Mouse (Mus musculus): ENCODE data around the gene Vkorc1l1. TPM values are rescaled to one million over a fixed set of nuclear protein-coding genes. Genes with fewer than 3 reads are reported as not detected.

Vkorc1l1 gene
- total and polyA plus RNA-seq, 2 experiments from 2014 or later, result 22.3 to 73.3 TPM

DNA sequence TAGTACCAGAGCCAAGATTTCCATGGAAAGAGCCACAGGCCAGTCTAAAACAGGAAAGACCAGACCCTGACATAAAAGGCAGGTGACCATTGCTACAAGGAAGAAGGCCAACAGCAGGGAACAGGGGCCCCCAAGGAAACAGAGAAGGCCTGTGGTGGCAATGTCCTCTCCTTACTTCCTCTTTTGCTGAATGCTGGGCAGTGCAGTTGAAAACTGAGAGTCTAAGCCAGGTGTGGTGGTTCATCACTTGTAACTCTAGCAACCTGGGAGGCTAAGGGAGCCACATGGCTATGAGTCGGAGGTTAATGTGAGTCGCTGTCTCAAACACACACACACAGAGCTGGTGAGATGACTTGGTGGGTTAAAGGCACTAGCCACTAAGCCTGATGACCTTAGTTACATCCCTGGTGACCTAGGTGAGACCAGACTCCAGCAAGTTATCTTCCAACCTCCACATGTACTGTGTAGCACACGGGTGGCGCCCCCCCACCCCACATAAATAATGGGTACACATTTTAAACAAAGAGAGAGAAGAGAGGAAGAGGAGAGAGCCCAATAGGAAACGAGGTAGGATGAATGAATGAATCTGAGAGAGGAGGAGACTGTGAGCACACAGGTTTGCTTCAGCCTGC lies 59.7 kb downstream of the Vkorc1l1 start:
- Histone ChIP-seq H3K27ac (no peak overlapping the region), H3K4me3 (ENCODE audit: low read length) (peak overlapping the region; percentile 62), H3K9ac (replicated peaks; ENCODE audit: low read length) (no peak overlapping the region), H3K27me3 (ENCODE audit: insufficient read depth, low read length) (no peaks in the 10 kb centered on the region), H3K36me3 (ENCODE audit: insufficient read depth, low read length) (no peaks in the 10 kb centered on the region), H3K4me1 (ENCODE audit: insufficient read depth, low read length) (no peaks in the 10 kb centered on the region), H3K4me2 (ENCODE audit: low read depth, low read length) (peak overlapping the region; percentile 84), H3K9me3 (ENCODE audit: low read length) (no peaks in the 10 kb centered on the region)
- no peak for TF ChIP-seq CTCF (IDR thresholded peaks at IDR 0.05; ENCODE audit: low read depth)
- WGBS, result 77% methylated on average over 5 of the region's 5 CpGs
- ATAC-seq (no peak), DNase-seq (ENCODE audit: low spot score) (no peak)

DNA sequence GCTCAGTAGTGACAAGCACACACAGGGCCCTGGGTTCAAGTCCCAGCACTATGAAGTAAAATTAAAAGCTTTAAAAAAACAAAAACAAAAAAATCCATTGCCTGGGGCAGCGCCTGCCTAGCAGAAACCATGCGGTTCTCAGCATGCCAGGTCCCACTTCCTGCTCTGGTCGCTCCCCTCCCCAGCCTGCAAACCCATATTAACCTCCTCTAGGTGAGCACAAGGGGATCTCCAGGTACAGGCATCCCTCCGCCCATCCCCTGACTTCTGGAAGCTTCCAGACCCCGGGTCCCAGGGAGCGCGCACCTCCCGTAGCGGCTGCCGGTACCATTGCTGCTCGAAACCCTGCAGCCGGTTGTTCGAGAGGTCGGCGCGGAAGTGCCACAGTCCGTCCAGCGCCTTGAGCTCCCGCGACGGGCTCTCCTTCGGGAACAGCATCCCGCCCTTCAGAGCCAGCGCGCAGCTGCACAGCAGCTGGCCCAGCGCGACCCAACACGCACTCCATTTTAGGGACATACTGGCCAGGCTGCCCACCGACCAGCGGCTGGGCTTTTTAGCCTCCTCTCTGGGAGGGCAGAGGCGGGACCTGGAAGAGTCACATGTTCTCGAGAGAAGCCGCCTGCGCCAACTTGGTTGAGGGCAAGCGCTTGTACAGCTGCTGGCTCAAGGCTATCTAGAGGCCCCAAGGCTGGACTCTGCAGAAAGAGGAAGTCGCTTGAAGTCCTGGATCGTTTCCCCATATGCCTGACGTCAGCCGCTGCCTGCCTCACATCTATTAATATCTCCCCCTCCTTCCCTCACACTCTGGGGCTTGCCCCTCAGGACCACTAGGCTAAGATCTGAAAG lies 60.8 kb downstream of the Vkorc1l1 start, which contains the start of gene Gusb:
Gusb (minus strand) TSS at position 749 of the 846 bp plus-strand sequence.
- TF ChIP-seq CTCF (IDR thresholded peaks at IDR 0.05; ENCODE audit: low read depth), result 0 out of 2 replicates have a peak, but pooled peaks have one; percentile 12
- no peaks in the 10 kb centered on the region for H3K36me3 ChIP-seq (ENCODE audit: insufficient read depth, low read length)
- H3K9me3 ChIP-seq (ENCODE audit: low read length), result no peaks in the 10 kb centered on the region
- no peaks in the 10 kb centered on the region for H3K4me1 ChIP-seq (ENCODE audit: insufficient read depth, low read length)
- H3K9ac ChIP-seq (replicated peaks; ENCODE audit: low read length), result peak within 1 kb of the TSS; percentile 68
- H3K4me3 ChIP-seq (ENCODE audit: low read length), result peak within 1 kb of the TSS; percentile 62
- under 1% methylated on average over 39 of the region's 39 CpGs for WGBS
- peak within 1 kb of the TSS; percentile 37 for H3K27ac ChIP-seq
- no peaks in the 10 kb centered on the region for H3K27me3 ChIP-seq (ENCODE audit: insufficient read depth, low read length)
- ATAC-seq, result peak; percentile 90
- DNase-seq (ENCODE audit: low spot score), result peak; percentile 89
- peak within 1 kb of the TSS; percentile 84 for H3K4me2 ChIP-seq (ENCODE audit: low read depth, low read length)

DNA sequence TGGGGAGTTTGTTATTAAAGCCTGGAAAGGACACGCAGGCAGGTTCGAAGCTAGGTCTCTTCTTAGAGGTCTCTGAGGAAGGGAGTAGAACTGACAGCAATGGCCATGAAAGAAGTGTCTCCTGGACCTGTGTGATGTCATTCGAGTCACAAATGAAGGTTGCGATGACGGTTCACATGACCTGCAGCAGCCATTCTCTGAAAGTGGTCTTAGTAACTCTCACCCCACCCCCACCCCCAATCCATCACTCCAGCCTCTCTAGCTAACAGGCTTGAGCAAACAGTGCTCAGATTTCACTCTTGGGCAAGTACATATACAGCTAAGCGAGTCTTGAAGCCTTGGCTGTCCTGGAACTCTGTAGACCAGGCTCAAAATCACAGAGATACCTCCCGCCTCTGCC lies 61.5 kb downstream of the Vkorc1l1 start:
- Histone ChIP-seq H3K27me3 (ENCODE audit: insufficient read depth, low read length) (no peaks in the 10 kb centered on the region), H3K27ac (peak overlapping the region; percentile 37; the same call in 1 of the 2 replicates), H3K4me1 (ENCODE audit: insufficient read depth, low read length) (no peaks in the 10 kb centered on the region), H3K36me3 (ENCODE audit: insufficient read depth, low read length) (no peaks in the 10 kb centered on the region), H3K4me2 (ENCODE audit: low read depth, low read length) (peak overlapping the region; percentile 84), H3K9ac (replicated peaks; ENCODE audit: low read length) (peak overlapping the region; percentile 68), H3K4me3 (ENCODE audit: low read length) (peak overlapping the region; percentile 62), H3K9me3 (ENCODE audit: low read length) (no peaks in the 10 kb centered on the region)
- DNase-seq (ENCODE audit: low spot score), result no peak
- WGBS, result 66% methylated on average over 7 of the region's 7 CpGs
- no peak for TF ChIP-seq CTCF (IDR thresholded peaks at IDR 0.05; ENCODE audit: low read depth)
- 0 out of 2 replicates have a peak, but pooled peaks have one; percentile 22 for ATAC-seq

DNA sequence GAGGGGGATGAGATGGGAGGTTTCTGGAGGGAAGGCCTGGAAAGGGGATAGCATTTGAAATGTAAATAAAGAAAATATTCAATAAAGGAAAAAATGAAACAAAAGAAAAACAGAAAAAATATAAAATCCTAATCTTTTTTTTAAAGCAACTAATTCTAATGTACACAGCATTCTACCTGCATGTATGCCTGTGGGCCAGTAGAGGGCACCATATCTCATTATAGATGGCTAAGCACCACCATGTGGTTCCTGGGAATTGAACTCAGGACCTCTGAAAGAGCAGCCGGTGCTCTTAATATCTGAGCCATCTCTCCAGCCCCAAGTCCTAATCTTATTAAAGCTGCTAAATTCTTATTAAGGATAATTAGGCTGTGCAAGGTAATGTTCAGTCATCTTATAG lies 65.6 kb downstream of the Vkorc1l1 start:
- peak; percentile 36 for TF ChIP-seq CTCF (IDR thresholded peaks at IDR 0.05; ENCODE audit: low read depth)

DNA sequence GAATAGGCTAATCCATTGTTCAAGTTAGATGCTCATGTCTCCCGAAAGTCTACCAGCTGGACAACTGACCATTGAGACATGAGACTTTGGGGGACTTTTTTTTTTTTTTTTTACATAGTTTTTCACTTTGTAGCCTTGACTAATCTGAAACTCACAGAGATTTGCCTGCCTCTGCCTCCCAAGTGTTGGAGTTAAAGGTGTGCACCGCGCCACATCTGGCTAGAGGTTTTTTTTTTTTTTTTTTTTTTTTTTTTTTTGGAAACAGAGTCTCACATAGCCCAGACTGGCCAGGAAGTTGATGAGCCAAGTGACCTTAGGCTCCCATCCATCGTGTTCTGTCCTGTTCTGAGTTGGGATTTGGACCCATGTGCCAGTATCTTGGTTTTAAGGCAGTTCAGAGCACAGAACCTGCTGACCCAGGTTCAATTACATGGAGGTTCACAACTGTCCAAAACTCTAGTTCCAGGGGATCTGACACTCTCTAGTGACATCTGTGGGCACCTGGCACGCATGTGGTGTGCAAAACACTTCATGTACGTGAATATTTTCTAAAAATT lies 66.3 kb downstream of the Vkorc1l1 start:
- H3K9me3 ChIP-seq (ENCODE audit: low read length), result no peaks in the 10 kb centered on the region
- ATAC-seq, result no peak
- no peaks in the 10 kb centered on the region for H3K4me1 ChIP-seq (ENCODE audit: insufficient read depth, low read length)
- no peak for TF ChIP-seq CTCF (IDR thresholded peaks at IDR 0.05; ENCODE audit: low read depth)
- WGBS, result 79% methylated on average over 6 of the region's 6 CpGs
- H3K4me3 ChIP-seq (ENCODE audit: low read length), result no peak overlapping the region
- no peak overlapping the region for H3K9ac ChIP-seq (replicated peaks; ENCODE audit: low read length)
- H3K36me3 ChIP-seq (ENCODE audit: insufficient read depth, low read length), result peaks cover 11% of the 10 kb centered on the region; the same call in 1 of the 2 replicates
- H3K27me3 ChIP-seq (ENCODE audit: insufficient read depth, low read length), result no peaks in the 10 kb centered on the region
- DNase-seq (ENCODE audit: low spot score), result no peak
- no peak overlapping the region for H3K4me2 ChIP-seq (ENCODE audit: low read depth, low read length)
- H3K27ac ChIP-seq, result no peak overlapping the region

More for the DNA sequence above, 65.6 kb downstream of the Vkorc1l1 start:
- WGBS, result 94% methylated on average over 1 of the region's 1 CpGs
- no peak overlapping the region for H3K4me3 ChIP-seq (ENCODE audit: low read length)
- no peak overlapping the region for H3K4me2 ChIP-seq (ENCODE audit: low read depth, low read length)
- H3K4me1 ChIP-seq (ENCODE audit: insufficient read depth, low read length), result no peaks in the 10 kb centered on the region
- DNase-seq (ENCODE audit: low spot score) (no peak), ATAC-seq (no peak)
- H3K27me3 ChIP-seq (ENCODE audit: insufficient read depth, low read length), result no peaks in the 10 kb centered on the region
- H3K36me3 ChIP-seq (ENCODE audit: insufficient read depth, low read length), result peaks cover 7% of the 10 kb centered on the region; the same call in 1 of the 2 replicates
- H3K9ac ChIP-seq (replicated peaks; ENCODE audit: low read length), result no peak overlapping the region
- H3K27ac ChIP-seq, result no peak overlapping the region
- H3K9me3 ChIP-seq (ENCODE audit: low read length), result no peaks in the 10 kb centered on the region

DNA sequence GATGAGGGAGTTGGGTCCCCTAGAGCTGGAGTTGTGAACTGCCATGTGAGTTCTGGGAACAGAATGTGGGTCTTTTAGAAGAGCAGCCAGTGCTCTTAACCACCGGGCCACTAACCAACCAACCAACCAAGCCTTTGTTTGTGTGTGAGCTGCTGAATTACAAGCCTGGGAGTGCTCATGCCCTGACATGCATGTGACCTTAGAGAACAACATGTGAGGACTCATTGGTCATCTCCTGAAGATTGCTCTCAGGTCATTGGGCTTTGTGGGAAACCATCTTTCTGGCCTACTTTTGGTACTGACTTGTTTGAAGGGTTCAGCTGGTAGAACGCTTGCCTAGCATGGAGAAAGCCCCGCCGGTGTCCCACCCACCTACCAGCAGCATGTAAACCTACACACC lies 68.0 kb downstream of the Vkorc1l1 start:
- Histone ChIP-seq H3K36me3 (ENCODE audit: insufficient read depth, low read length) (peaks cover 13% of the 10 kb centered on the region; the same call in 1 of the 2 replicates), H3K27me3 (ENCODE audit: insufficient read depth, low read length) (no peaks in the 10 kb centered on the region), H3K9me3 (ENCODE audit: low read length) (no peaks in the 10 kb centered on the region), H3K27ac (no peak overlapping the region), H3K4me1 (ENCODE audit: insufficient read depth, low read length) (no peaks in the 10 kb centered on the region), H3K4me2 (ENCODE audit: low read depth, low read length) (no peak overlapping the region), H3K9ac (replicated peaks; ENCODE audit: low read length) (no peak overlapping the region), H3K4me3 (ENCODE audit: low read length) (no peak overlapping the region)
- WGBS, result 95% methylated on average over 4 of the region's 4 CpGs
- DNase-seq (ENCODE audit: low spot score) (no peak), ATAC-seq (no peak)
- no peak for TF ChIP-seq CTCF (IDR thresholded peaks at IDR 0.05; ENCODE audit: low read depth)
